Mouse (Mus musculus): ENCODE measurements at regions not wholly inside any gene's neighbourhood (a gene's known extent, or its start where the extent isn't known, plus 50 kb on each side); places are given as distances from the start of the nearest gene placed in this dataset.
"Not testable (repeated sequence)": the region's sequence is repeated elsewhere in the genome, so short reads cannot be mapped to it uniquely, and the experiment has no call there.

- peak; percentile 55 for DNase-seq (ENCODE audit: low read depth)
Observed at GRCm38 (mm10) chrX:93888480-93888879, 56.5 kb upstream of the Pdk3 start.

GRCm38 (mm10) chrX:93888966-93889365, 57.0 kb upstream of the Pdk3 start:
- DNase-seq (ENCODE audit: low read depth), result no peak

- no peak for DNase-seq (ENCODE audit: low read depth)
Observed at GRCm38 (mm10) chrX:93889394-93890042, 57.5 kb upstream of the Pdk3 start.

GRCm38 (mm10) chrX:93896838-93897820, 65.1 kb upstream of the Pdk3 start:
- no peak for DNase-seq (ENCODE audit: low read depth)

GRCm38 (mm10) chrX:93903209-93903608, 65.2 kb upstream of the AU015836 start:
- DNase-seq (ENCODE audit: low read depth), result no peak

- no peak for DNase-seq (ENCODE audit: low read depth)
Observed at GRCm38 (mm10) chrX:93905531-93905930, 62.9 kb upstream of the AU015836 start.

GRCm38 (mm10) chrX:93911087-93911840, 57.2 kb upstream of the AU015836 start:
- no peak for DNase-seq (ENCODE audit: low read depth)

- no peak for DNase-seq (ENCODE audit: low read depth)
Observed at GRCm38 (mm10) chrX:93915548-93915947, 52.9 kb upstream of the AU015836 start.

- not testable (repeated sequence) for DNase-seq (ENCODE audit: low read depth)
Observed at GRCm38 (mm10) chrX:93917367-93917766, 51.1 kb upstream of the AU015836 start.

All from gonadal fat pad, adult 2 months (tissue).